Mouse (Mus musculus) heart, embryonic 16.5 days (tissue): Measurements from ENCODE around the gene Ripply3. TPM values are rescaled to one million over a fixed set of nuclear protein-coding genes. Genes with fewer than 3 reads are reported as not detected.
A peak's percentile ranks its signal among the peaks of the same experiment; 100 is the strongest.

Experiments
- ATAC-seq: fragments of 200-750 bp; cut with Nextera tagmentation; replicated peaks from 2 replicates; pipeline ENCODE4 v1.8.0; 2017; ENCODE audit warnings: moderate number of reproducible peaks; ENCODE audit not compliant: insufficient read depth, low FRiP score; ENCODE audit errors: extremely low read depth
- H3K27ac ChIP-seq: fragments of 300-500 bp; sonication (generic); 2 replicates; pipeline ENCODE4 v1.5.1; 2014; ENCODE audit warnings: mild to moderate bottlenecking, low read length, control low read depth, moderate library complexity
- H3K27me3 ChIP-seq: fragments of 300-500 bp; sonication (generic); 2 replicates; pipeline ENCODE4 v1.6.1; 2014; ENCODE audit warnings: low read length, mixed read lengths; ENCODE audit not compliant: control insufficient read depth, insufficient read depth
- H3K36me3 ChIP-seq: fragments of 300-500 bp; sonication (generic); 2 replicates; pipeline ENCODE4 v1.6.1; 2014; ENCODE audit not compliant: control insufficient read depth, insufficient read depth
- H3K4me1 ChIP-seq: fragments of 300-500 bp; sonication (generic); 2 replicates; pipeline ENCODE4 v1.6.1; 2014; ENCODE audit warnings: low read length, mixed read lengths; ENCODE audit not compliant: control insufficient read depth, insufficient read depth
- H3K4me2 ChIP-seq: fragments of 300-500 bp; sonication (generic); 2 replicates; pipeline ENCODE4 v1.6.1; 2014; ENCODE audit warnings: low read depth, mild to moderate bottlenecking, control low read depth, low read length
- H3K4me3 ChIP-seq: fragments of 300-500 bp; sonication (generic); 2 replicates; pipeline ENCODE4 v1.5.1; 2014; ENCODE audit warnings: mild to moderate bottlenecking, control low read depth, low read length
- H3K9ac ChIP-seq: fragments of 300-500 bp; sonication (generic); 2 replicates; pipeline ENCODE4 v1.6.1; 2014; ENCODE audit warnings: low read length, control low read depth
- H3K9me3 ChIP-seq: fragments of 300-500 bp; sonication (generic); replicated peaks from 2 replicates; pipeline ENCODE4 v1.6.1; 2016; ENCODE audit warnings: low read length; ENCODE audit not compliant: control insufficient read depth
- WGBS: fragments of 180-500 bp; shearing (Covaris S2); extraction: QIAGEN DNeasy Blood & Tissue Kit; methylation state at CpG from one replicate; pipeline ENCODE4 v1.1.7; 2014; 5-methylcytosine and 5-hydroxymethylcytosine counted together
- polyA plus RNA-seq: library from polyadenylated mRNA; unstranded; fragments of >200 nt; fragmentation: Nextera tagmentation; extraction: Ambion mirVana; gene quantifications from 2 replicates; pipeline ENCODE4 v1.2.1, GENCODE M21; 2015

Ripply3 gene
- polyA plus RNA-seq, 1 experiment from 2014 or later = 4.9 TPM

- Histone ChIP-seq H3K4me3 (no peak overlapping the region), H3K4me2 (no peak overlapping the region; the same call in 1 of the 2 replicates), H3K27me3 (no peaks in the 10 kb centered on the region), H3K9me3 (no peaks in the 10 kb centered on the region), H3K36me3 (0 out of 2 replicates have a peak, but pooled peaks cover 2% of the 10 kb centered on the region), H3K27ac (peak overlapping the region; percentile 62), H3K9ac (no peak overlapping the region), H3K4me1 (peaks cover 8% of the 10 kb centered on the region)
- peak; percentile 63; the same call in 1 of the 2 replicates for ATAC-seq
- 30% methylated on average over 10 of the region's 10 CpGs for WGBS
Observed at GRCm38 (mm10) chr16:94362174-94362873, 34.1 kb downstream of the Ripply3 start.

- Histone ChIP-seq H3K9ac (no peak overlapping the region), H3K4me3 (no peak overlapping the region), H3K4me1 (peaks cover 14% of the 10 kb centered on the region), H3K4me2 (no peak overlapping the region), H3K9me3 (no peaks in the 10 kb centered on the region), H3K27ac (no peak overlapping the region), H3K27me3 (no peaks in the 10 kb centered on the region), H3K36me3 (0 out of 2 replicates have a peak, but pooled peaks cover 2% of the 10 kb centered on the region)
- WGBS = 81% methylated on average over 4 of the region's 4 CpGs
- no peak for ATAC-seq
Observed at GRCm38 (mm10) chr16:94363814-94364213, 35.6 kb downstream of the Ripply3 start.

DNA sequence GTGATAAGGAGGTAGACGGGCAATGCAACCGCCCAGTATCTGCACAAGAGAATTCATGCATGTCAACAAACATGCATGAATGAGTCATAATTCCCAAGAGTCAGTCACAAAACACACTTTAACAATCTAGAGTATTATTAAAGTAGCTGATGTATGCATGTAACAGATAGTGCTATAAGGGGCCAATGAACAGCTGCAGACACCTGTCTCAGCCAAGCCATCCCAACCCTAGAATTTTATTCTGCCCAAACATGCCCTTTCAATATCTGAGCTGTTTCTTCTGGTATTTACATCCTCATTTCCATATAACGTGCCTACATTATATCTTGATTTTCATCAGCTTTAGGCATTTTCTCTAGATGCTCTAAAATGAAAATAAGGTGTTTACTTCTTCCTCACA is 37.2 kb downstream of the Ripply3 start:
- Histone ChIP-seq H3K4me1 (peaks cover 23% of the 10 kb centered on the region), H3K9me3 (no peaks in the 10 kb centered on the region), H3K4me3 (no peak overlapping the region), H3K27me3 (no peaks in the 10 kb centered on the region), H3K9ac (no peak overlapping the region), H3K27ac (no peak overlapping the region), H3K36me3 (0 out of 2 replicates have a peak, but pooled peaks cover 2% of the 10 kb centered on the region), H3K4me2 (no peak overlapping the region)
- WGBS = 76% methylated on average over 3 of the region's 3 CpGs
- ATAC-seq = no peak

DNA sequence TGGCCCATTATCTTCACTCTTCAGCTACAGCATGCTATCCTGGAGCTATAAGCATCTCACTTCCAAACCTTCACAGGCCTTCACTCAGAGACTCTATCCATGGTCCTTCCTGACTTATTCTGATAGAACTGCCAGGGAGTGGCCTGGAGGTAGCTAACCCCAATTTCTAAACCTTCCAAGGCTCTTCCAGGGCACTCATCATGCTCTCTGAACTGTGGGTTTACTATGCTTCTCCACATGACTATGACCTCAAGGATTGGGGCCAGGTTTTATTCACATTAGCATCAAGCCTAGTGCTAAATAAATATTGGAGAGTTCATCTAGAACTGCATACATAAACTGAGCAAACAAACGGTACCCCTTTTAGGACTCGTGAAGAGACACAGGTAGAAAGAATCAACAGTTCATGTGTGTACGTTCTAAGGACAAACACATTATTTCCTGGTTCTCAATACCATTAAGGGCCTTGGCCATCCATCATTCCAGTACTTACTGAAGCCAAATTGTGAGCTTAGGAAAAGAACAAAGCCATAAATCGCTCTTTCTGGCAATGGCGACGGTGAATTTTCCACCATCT is 41.5 kb downstream of the Ripply3 start:
- H3K27me3 ChIP-seq = no peaks in the 10 kb centered on the region
- peak overlapping the region; percentile 74 for H3K4me2 ChIP-seq
- H3K4me3 ChIP-seq = peak overlapping the region; percentile 71
- H3K36me3 ChIP-seq = 0 out of 2 replicates have a peak, but pooled peaks cover 1% of the 10 kb centered on the region
- no peak for ATAC-seq
- H3K27ac ChIP-seq = peak overlapping the region; percentile 98
- peaks cover 25% of the 10 kb centered on the region for H3K4me1 ChIP-seq
- peak overlapping the region; percentile 89 for H3K9ac ChIP-seq
- 8% methylated on average over 6 of the region's 6 CpGs for WGBS
- no peaks in the 10 kb centered on the region for H3K9me3 ChIP-seq

DNA sequence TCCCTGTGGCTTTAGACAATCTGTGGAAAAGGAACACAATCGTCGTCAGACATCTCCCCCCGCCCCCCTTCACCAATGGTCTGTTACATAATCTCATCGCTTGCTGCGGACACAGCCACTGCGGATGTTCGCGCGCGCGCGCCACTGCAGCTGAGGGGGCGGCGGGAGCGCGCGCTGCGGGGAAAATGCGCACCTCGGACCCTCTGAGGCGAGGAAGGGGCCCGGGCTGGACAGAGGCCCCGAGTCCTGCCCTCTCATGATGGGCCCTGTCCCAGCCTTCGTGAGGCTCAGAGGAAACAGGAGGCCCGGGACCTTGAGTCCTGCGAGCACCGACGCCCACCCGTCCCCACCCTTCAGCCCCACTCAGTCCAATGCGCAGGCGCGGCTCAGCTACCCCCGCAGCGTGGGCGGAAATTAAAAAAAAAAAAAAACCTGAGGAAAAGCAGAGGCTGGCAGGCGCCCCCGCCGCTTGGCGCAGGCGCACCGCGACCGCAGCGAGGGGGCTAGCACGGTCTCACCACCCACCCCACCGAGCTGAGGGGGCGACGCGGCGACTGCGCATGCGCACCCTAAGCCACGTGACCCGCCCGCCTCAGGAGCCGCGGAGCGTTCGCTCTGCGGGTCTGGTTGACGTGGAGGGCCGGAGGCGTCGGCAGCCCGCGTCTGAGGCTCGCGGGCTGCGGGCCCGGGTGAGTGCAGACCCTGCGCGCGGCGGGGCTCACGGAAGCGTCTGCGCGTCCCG is 42.1 kb downstream of the Ripply3 start, which contains the start of gene Ttc3:
Gene Ttc3 (plus strand): TSS at position 446 of the 742 bp plus-strand sequence.
- no peaks in the 10 kb centered on the region for H3K9me3 ChIP-seq
- H3K36me3 ChIP-seq = no peaks in the 10 kb centered on the region
- H3K27ac ChIP-seq = peak within 1 kb of the TSS; percentile 98
- peak within 1 kb of the TSS; percentile 71 for H3K4me3 ChIP-seq
- peak within 1 kb of the TSS; percentile 74 for H3K4me2 ChIP-seq
- peaks cover 26% of the 10 kb centered on the region for H3K4me1 ChIP-seq
- WGBS = under 1% methylated on average over 78 of the region's 79 CpGs
- peak within 1 kb of the TSS; percentile 89 for H3K9ac ChIP-seq
- peak; percentile 84 for ATAC-seq
- H3K27me3 ChIP-seq = no peaks in the 10 kb centered on the region

GRCm38 (mm10) chr16:94370915-94371300 is 42.7 kb downstream of the Ripply3 start:
- 1% methylated on average over 43 of the region's 43 CpGs for WGBS
- H3K36me3 ChIP-seq = no peaks in the 10 kb centered on the region
- H3K4me1 ChIP-seq = peaks cover 26% of the 10 kb centered on the region
- H3K4me2 ChIP-seq = peak overlapping the region; percentile 74
- peak overlapping the region; percentile 89 for H3K9ac ChIP-seq
- no peaks in the 10 kb centered on the region for H3K9me3 ChIP-seq
- no peaks in the 10 kb centered on the region for H3K27me3 ChIP-seq
- H3K4me3 ChIP-seq = peak overlapping the region; percentile 71
- peak overlapping the region; percentile 98 for H3K27ac ChIP-seq
- ATAC-seq = peak; percentile 85

GRCm38 (mm10) chr16:94371301-94371931 is 43.2 kb downstream of the Ripply3 start, which contains the start of gene Pigp:
Pigp (minus strand) TSS chr16:94371842.
- peak; percentile 74 for ATAC-seq
- WGBS = under 1% methylated on average over 43 of the region's 43 CpGs

GRCm38 (mm10) chr16:94379386-94379785 is 51.2 kb downstream of the Ripply3 start:
- Histone ChIP-seq H3K4me3 (no peak overlapping the region), H3K27me3 (no peaks in the 10 kb centered on the region), H3K36me3 (no peaks in the 10 kb centered on the region), H3K9me3 (no peaks in the 10 kb centered on the region), H3K9ac (no peak overlapping the region), H3K4me1 (peaks cover 26% of the 10 kb centered on the region), H3K27ac (no peak overlapping the region), H3K4me2 (no peak overlapping the region)
- 59% methylated on average over 1 of the region's 1 CpGs for WGBS
- no peak for ATAC-seq

More at GRCm38 (mm10) chr16:94371301-94371931, 43.2 kb downstream of the Ripply3 start, which contains the start of gene Pigp:
- peaks cover 26% of the 10 kb centered on the region for H3K4me1 ChIP-seq
- peak within 1 kb of the TSS; percentile 74 for H3K4me2 ChIP-seq
- no peaks in the 10 kb centered on the region for H3K27me3 ChIP-seq
- H3K36me3 ChIP-seq = no peaks in the 10 kb centered on the region
- H3K27ac ChIP-seq = peak within 1 kb of the TSS; percentile 98
- H3K9me3 ChIP-seq = no peaks in the 10 kb centered on the region
- peak within 1 kb of the TSS; percentile 89 for H3K9ac ChIP-seq
- H3K4me3 ChIP-seq = peak within 1 kb of the TSS; percentile 71
